Mouse (Mus musculus) cerebellum, adult 2 months (tissue): ENCODE measurements around the gene Vps39. TPM values are rescaled to one million over a fixed set of nuclear protein-coding genes. Genes with fewer than 3 reads are reported as not detected.
A peak's percentile ranks its signal among the peaks of the same experiment; 100 is the strongest.

Source experiments
- DNase-seq, 2 experiments: peaks; one replicate each; pipeline ENCODE4 v3.0.0; 2021
- H3K27ac ChIP-seq: fragments of 200-500 bp; 2 replicates; pipeline ENCODE4 v1.5.1; 2012; ENCODE audit warnings: low read length, control low read depth, inconsistent platforms; ENCODE audit not compliant: insufficient read depth
- H3K27me3 ChIP-seq: fragments of 200-500 bp; 2 replicates; pipeline ENCODE4 v1.6.1; 2012; ENCODE audit warnings: inconsistent platforms, mild to moderate bottlenecking, low read length, moderate library complexity; ENCODE audit not compliant: control insufficient read depth, insufficient read depth
- H3K4me1 ChIP-seq: fragments of 200-500 bp; 2 replicates; pipeline ENCODE4 v1.6.1; 2011; ENCODE audit warnings: low read length; ENCODE audit not compliant: control insufficient read depth, insufficient read depth
- H3K4me3 ChIP-seq: fragments of 200-500 bp; replicated peaks from 2 replicates; pipeline ENCODE3; 2011; ENCODE audit warnings: mild to moderate bottlenecking, low read depth, low read length, control low read depth; ENCODE audit not compliant: insufficient read depth
- CTCF ChIP-seq: fragments of 200-500 bp; IDR thresholded peaks from 2 replicates; pipeline ENCODE4 v1.5.1; 2011; ENCODE audit warnings: low read depth, mild to moderate bottlenecking, control low read depth, low read length, moderate library complexity, borderline replicate concordance; ENCODE audit not compliant: insufficient read depth
- POLR2A ChIP-seq: fragments of 200-500 bp; IDR thresholded peaks from 2 replicates; pipeline ENCODE4 v1.6.1; 2011; ENCODE audit warnings: low read length, control low read depth, borderline replicate concordance; ENCODE audit not compliant: insufficient read depth
- WGBS: fragments of 180-500 bp; shearing (Covaris S2); methylation state at CpG from one replicate; pipeline ENCODE4 v1.1.7; 2018; 5-methylcytosine and 5-hydroxymethylcytosine counted together
- polyA plus RNA-seq: library from polyadenylated mRNA; depleted of rRNA; stranded (reverse); fragments of >200 nt; gene quantifications from 2 replicates; pipeline ENCODE4 v1.2.3, GENCODE M21; 2012; rRNA removed

The Vps39 gene
- 66.1 and 66.6 TPM in 2 replicates for polyA plus RNA-seq

GRCm38 (mm10) chr2:120352682-120353646 is at the start of gene Vps39:
Vps39 (minus strand) TSS chr2:120353137.
- no peaks in the 10 kb centered on the region for H3K27me3 ChIP-seq
- H3K4me3 ChIP-seq: peak within 1 kb of the TSS; percentile 100
- WGBS: 12% methylated on average over 44 of the region's 44 CpGs
- TF ChIP-seq CTCF (no peak), POLR2A (peak; percentile 85)
- peak within 1 kb of the TSS; percentile 42 for H3K27ac ChIP-seq
- peaks cover 8% of the 10 kb centered on the region for H3K4me1 ChIP-seq
- DNase-seq: peak; percentile 85 to 86

GRCm38 (mm10) chr2:120397951-120398350 is 45.0 kb upstream of the Vps39 start:
- TF ChIP-seq CTCF (no peak), POLR2A (no peak)
- Histone ChIP-seq H3K4me1 (no peaks in the 10 kb centered on the region), H3K4me3 (no peak overlapping the region), H3K27ac (no peak overlapping the region), H3K27me3 (no peaks in the 10 kb centered on the region)
- no peak for DNase-seq
- WGBS: 96% methylated on average over 1 of the region's 1 CpGs

- TF ChIP-seq CTCF (no peak), POLR2A (no peak)
- Histone ChIP-seq H3K4me1 (no peaks in the 10 kb centered on the region), H3K27me3 (no peaks in the 10 kb centered on the region), H3K27ac (no peak overlapping the region), H3K4me3 (no peak overlapping the region)
- DNase-seq: no peak
Measured at GRCm38 (mm10) chr2:120392406-120392805, 39.5 kb upstream of the Vps39 start.

GRCm38 (mm10) chr2:120390934-120391333 is 38.0 kb upstream of the Vps39 start:
- Histone ChIP-seq H3K27me3 (no peaks in the 10 kb centered on the region), H3K4me3 (no peak overlapping the region), H3K27ac (no peak overlapping the region), H3K4me1 (no peaks in the 10 kb centered on the region)
- 89% methylated on average over 1 of the region's 1 CpGs for WGBS
- DNase-seq: no peak
- TF ChIP-seq POLR2A (no peak), CTCF (no peak)

- H3K27ac ChIP-seq: no peak overlapping the region
- no peak for DNase-seq
- no peak overlapping the region for H3K4me3 ChIP-seq
- TF ChIP-seq CTCF (no peak), POLR2A (no peak)
- H3K4me1 ChIP-seq: no peaks in the 10 kb centered on the region
- WGBS: 88% methylated on average over 3 of the region's 3 CpGs
- no peaks in the 10 kb centered on the region for H3K27me3 ChIP-seq
Measured at GRCm38 (mm10) chr2:120389376-120389775, 36.4 kb upstream of the Vps39 start.

- Histone ChIP-seq H3K27me3 (no peaks in the 10 kb centered on the region), H3K4me3 (no peak overlapping the region), H3K4me1 (no peaks in the 10 kb centered on the region), H3K27ac (no peak overlapping the region)
- DNase-seq: no peak
- whole genome bisulfite sequencing: 75% methylated on average over 1 of the region's 1 CpGs
- TF ChIP-seq CTCF (no peak), POLR2A (no peak)
Measured at GRCm38 (mm10) chr2:120387291-120387690, 34.4 kb upstream of the Vps39 start.

GRCm38 (mm10) chr2:120386264-120386663 is 33.3 kb upstream of the Vps39 start:
- H3K27me3 ChIP-seq: no peaks in the 10 kb centered on the region
- TF ChIP-seq POLR2A (no peak), CTCF (no peak)
- DNase-seq: no peak
- no peak overlapping the region for H3K4me3 ChIP-seq
- no peaks in the 10 kb centered on the region for H3K4me1 ChIP-seq
- no peak overlapping the region for H3K27ac ChIP-seq
- WGBS: 88% methylated on average over 1 of the region's 1 CpGs

GRCm38 (mm10) chr2:120373858-120374257 is 20.9 kb upstream of the Vps39 start:
- TF ChIP-seq POLR2A (no peak), CTCF (no peak)
- Histone ChIP-seq H3K27ac (no peak overlapping the region), H3K27me3 (no peaks in the 10 kb centered on the region), H3K4me3 (no peak overlapping the region), H3K4me1 (no peaks in the 10 kb centered on the region)
- peak; percentile 27 to 58 for DNase-seq
- WGBS: 18% methylated on average over 4 of the region's 4 CpGs
